Mouse (Mus musculus) ovary, postnatal 14 days (tissue): ENCODE results near the gene Gdf15.
"Not testable (repeated sequence)": the region's sequence is repeated elsewhere in the genome, so short reads cannot be mapped to it uniquely, and the experiment has no call there.

Source experiments
- DNase-seq: peaks from one replicate; pipeline ENCODE4 v3.0.0; 2022; ENCODE audit warnings: low spot score

Gene Gdf15

DNA sequence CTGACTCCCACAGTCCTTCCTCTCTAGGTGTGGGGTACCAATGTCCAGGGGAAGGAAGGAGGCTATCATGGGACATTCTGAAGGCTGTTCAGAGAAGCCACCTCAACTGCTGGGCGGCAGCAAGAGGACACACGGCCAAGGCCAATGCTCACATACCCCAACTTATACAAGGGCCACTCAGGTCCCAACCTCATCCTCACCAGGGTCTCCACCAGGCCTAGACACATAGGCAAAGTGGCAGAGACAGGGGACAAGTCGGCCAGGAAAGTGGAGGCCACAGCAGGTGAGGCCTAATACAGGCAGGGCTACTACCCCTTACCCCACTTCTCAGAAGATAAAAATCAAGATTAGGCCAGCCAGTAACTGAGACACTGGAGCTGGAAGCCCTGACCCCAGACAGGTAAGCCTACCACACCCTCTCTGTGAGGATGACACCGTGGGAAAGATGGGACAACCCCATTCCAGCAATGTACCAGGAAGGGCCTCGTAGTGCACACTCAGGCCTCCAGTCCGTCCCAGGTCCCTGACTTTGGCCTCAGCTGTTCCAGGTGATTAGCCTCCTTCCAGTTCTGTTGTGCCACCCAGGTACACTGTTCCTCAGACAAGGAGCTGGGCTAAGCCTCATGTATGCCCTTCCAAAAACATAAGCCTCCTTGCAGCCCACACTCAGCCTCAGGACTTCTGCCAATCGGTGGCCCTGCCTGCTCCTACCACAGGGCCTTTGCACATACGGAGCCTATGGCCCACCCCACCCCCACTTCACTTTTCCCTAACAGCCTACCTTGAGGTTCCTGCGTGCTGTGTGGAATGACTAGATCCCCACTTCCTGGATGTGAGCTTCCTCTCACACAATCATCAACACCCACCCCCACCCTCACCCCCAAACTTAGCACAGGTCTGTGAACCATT is 26.1 kb downstream of the Gdf15 start:
- DNase-seq = no peak

DNA sequence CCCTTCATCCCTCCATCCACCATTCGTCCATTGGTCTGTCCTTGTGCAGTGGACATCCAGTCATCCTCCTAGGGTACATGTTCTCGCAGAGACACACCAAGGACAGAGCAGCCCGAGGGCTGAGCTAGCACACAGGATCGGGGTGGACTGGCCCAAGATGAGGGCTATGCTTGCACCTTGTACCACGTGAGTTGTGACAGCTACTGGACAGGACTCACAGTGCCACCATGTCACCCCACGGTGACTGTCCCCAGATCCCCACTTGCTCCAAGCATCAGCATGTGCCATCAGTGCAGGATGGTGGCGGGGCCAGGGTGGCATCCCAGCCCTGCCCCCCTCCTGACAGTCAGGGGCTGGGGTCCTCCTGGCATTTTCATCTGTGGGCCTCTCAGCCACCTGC is 27.7 kb downstream of the Gdf15 start:
- DNase-seq = no peak

GRCm38 (mm10) chr8:70602139-70602811 is 30.0 kb downstream of the Gdf15 start:
- no peak for DNase-seq

DNA sequence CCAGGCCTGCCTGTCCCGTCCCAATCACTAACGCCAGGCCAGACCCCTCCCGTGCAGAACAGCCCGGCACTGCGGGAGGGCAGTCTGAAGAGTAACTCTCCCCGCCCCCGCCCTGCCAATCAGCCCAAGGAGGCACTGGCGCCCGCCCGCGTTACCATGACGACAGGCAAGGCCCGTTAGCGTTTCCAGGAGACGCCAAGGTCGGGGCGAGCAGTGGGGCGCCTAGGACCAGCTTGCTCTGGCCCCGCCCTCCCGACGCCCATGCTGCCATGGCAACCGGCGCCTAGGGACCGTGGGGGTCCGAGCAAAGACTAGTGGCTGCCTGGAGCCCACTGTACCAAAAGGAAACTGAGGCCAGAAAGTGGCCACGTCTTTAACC is 31.0 kb downstream of the Gdf15 start:
- no peak for DNase-seq

GRCm38 (mm10) chr8:70600473-70601270 is 31.6 kb downstream of the Gdf15 start:
- DNase-seq = no peak

DNA sequence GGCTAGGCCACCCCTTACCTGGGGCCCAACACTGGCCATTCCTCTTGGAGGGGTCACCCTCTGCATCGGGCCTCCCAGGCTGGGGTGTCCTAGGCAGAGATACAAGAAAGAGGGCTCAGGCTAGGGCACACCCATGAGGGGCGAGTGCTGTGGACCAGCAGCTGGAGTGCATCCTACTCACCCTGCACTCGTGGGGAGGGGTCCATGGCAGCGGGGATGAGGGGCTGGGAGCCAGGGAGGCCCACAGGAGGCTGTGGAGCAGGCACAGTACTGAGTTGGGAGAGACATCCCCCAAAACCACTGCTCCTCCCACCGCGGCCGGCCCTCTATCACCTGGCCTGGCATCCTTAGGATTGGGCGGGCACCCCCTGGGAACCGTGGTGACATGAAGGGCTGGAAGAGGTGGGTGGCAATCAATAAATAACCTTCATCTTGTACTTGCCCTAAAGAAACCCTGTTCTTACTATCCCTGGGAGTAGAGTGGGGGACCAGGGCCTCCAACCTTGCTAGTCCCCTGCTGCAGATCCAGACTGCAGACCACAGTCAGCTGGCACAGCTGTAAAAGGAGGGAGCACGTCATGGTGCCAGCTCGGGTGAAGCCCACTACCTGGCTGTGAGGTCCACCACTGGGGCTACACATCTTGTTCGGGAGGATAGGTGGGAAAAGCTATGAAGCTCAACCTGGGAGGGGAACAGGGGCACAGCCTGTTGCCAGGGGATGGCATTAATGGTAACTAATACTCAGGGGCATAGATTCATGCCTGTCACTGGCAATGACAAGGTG is 32.6 kb downstream of the Gdf15 start:
- no peak for DNase-seq

- no peak for DNase-seq
These were observed 33.5 kb downstream of the Gdf15 start for GRCm38 (mm10) chr8:70598722-70599121.

GRCm38 (mm10) chr8:70598283-70598682 is 34.0 kb downstream of the Gdf15 start:
- peak; percentile 77 for DNase-seq

GRCm38 (mm10) chr8:70597417-70598272 is 34.6 kb downstream of the Gdf15 start:
- no peak for DNase-seq

DNA sequence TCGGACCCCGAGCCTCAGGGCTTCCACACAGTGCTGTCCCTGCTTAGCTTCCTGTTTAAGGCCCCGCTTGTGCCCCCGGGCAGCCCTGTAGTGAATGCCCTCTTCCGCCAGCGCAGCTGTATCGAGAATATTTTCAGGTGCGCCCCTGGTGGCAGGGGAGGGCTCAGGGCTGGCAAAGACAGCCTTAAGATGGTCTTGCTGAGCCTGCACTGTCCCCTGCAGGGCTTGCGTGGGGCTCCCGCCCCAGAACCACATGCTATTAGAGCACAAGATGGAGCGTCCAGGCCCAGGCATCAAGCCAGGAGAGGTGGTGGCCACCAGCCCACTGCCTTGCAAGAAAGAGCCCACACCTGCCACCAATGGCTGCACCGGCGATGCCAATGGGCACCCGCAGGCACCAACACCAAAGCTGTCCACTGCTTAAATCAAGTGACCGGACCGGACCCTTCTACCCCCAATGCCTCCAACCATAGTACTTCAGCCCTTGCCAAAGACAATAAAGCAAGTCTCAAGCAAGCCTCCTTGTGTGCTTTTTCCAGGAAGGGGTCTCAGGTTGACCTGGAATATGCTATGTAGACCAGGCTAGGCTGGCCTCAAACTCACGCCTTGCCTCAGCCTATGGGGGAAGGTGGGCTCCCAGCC is 35.4 kb downstream of the Gdf15 start:
- DNase-seq = no peak

- DNase-seq = no peak
These were observed 36.0 kb downstream of the Gdf15 start for GRCm38 (mm10) chr8:70596216-70596615.

- DNase-seq = no peak
These were observed 36.4 kb downstream of the Gdf15 start for GRCm38 (mm10) chr8:70595811-70596210.

DNA sequence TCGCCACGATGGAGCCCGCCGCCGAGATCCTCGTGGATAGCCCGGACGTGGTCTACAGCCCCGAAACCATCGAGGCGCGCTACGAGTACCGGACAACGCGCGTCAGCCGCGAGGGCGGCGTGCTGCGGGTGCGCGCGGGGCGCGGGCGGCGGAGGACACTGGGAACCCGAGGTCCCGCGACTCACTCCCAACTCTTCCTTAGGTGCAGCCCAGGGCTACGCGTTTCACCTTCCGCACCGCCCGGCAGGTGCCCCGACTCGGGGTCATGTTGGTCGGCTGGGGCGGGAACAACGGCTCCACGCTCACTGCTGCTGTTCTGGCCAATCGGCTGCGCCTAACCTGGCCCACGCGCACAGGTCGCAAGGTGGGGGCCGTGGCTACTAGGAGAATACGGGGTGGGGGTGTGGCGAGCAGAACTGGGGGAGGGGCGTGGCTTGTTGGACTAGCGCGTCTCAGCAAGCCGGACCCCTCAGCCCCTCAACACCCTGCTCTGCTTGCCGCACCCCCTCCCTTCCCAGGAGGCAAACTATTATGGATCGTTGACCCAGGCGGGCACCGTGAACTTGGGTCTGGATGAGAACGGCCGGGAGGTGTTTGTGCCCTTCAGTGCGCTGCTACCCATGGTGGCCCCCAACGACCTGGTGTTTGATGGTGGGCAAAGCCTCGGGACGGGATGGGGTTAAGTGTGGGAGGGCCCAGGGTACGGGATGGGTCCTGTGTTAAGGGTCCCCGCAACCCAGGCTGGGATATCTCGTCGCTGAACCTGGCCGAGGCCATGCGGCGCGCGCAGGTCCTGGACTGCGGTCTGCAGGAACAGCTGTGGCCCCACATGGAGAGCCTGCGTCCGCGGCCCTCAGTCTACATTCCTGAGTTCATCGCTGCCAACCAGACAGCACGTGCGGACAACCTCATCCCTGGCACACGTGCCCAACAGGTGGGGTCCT is 37.4 kb downstream of the Gdf15 start:
- no peak for DNase-seq

DNA sequence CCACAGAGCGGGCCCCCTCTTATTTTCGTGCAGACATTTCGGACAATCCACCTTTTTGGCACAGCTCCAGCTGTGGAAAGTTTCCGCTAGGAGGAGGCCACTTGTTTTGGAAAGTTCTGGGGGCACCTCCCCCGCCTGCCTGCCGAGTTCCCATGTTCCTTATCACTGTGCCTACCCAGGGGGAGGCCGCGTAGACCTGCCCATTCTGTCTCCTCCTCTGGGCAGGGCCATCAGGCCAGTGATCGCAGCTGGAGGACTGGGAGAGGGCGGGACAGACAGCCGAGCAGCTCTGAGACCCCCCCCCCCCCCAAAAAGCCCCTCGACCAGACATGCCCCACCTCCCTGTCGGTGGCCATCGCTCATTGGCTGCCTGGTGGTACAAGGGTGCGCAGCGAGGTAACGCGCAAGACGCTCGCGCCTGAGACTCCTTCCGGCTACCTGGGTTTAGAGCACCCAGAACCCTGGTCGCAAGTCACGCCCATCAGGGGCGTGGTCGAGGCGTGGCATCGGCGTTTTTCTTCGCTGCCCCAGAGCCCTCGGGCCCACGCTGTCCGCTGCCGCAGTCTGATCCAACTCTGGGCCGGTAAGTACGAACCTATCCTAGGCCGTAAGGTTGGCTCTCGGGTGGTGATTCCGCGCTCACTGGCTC is 38.2 kb downstream of the Gdf15 start, which contains the start of gene Isyna1:
Gene Isyna1 (plus strand): TSS at position 413 of the 649 bp plus-strand sequence.
- peak; percentile 85 for DNase-seq

GRCm38 (mm10) chr8:70593173-70593572 is 39.1 kb downstream of the Gdf15 start:
- DNase-seq = no peak

DNA sequence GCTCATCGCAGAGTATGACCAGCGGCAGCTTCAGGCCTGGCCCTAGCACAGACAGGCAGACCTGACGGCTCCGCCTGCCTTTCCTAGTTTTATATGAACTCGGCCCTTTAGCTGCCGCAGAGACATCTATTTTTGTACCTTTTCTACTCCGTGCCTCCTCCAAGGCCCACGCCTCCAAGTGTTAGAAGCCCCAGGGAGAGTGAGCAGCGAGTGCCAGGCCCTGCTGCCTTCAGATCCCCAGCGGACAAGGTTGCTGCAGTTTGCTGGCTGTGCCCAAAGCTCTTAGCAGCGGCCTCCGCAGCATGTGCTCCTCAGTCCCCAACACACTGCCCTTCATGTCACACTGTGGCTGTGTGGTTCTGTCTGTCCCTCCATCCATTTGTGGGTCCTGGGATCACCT is 40.7 kb downstream of the Gdf15 start:
- no peak for DNase-seq

DNA sequence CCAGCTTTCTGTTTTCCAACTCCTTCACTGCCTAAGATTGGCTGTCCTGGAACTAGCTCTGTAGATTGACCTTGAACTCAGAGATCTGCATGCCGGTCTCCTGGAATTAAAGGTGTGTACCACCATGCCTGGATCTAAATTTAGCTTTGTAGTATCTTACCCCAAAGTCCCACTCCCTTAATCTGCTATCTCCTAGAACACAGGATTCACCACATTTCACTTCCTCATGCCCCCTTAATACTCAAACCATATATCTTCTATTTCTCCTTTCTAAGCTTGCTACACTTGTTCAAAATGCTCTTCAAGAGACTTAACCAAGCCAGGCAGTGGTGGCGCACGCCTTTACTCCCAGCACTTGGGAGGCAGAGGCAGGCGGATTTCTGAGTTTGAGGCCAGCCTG is 44.3 kb downstream of the Gdf15 start:
- DNase-seq = not testable (repeated sequence)

DNA sequence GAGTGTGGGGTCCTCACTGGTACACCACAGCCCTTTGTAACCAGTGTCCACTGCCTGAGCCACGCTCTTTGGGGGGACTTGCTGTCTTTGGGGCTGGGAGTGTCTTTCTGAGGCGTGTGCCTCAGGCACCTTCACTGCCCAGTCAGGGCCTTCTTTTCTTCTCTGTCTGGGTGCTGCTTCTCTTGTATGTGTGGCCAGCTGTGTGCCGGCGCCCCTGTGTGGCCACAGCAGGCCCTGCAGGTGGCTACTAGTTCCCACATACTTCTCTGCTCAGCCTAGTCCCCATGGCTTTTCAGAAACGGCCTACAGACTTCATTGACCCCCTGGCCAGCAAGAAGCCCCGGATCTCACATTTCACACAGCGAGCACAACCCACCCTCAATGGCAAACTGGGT is 47.0 kb downstream of the Gdf15 start:
- DNase-seq = no peak
